Mouse (Mus musculus) liver, adult 2 months (tissue): ENCODE results near the gene Rtf1. TPM values are rescaled to one million over a fixed set of nuclear protein-coding genes. Genes with fewer than 3 reads are reported as not detected.

Experiments
- DNase-seq: peaks from one replicate; pipeline ENCODE4 v3.0.0-alpha.2; 2011; ENCODE audit warnings: low read depth, low spot score; ENCODE audit errors: extremely low read depth
- H3K27ac ChIP-seq: fragments of 200-500 bp; replicated peaks from 2 replicates; pipeline ENCODE4 v1.5.1; 2012; ENCODE audit warnings: low read depth, mild to moderate bottlenecking, control low read depth, inconsistent platforms, low read length; ENCODE audit not compliant: insufficient read depth
- H3K27me3 ChIP-seq: fragments of 200-500 bp; 2 replicates; pipeline ENCODE4 v1.6.1; 2012; ENCODE audit warnings: mild to moderate bottlenecking, moderate library complexity, low read length, inconsistent platforms; ENCODE audit not compliant: control insufficient read depth, insufficient read depth
- H3K36me3 ChIP-seq: fragments of 200-500 bp; 2 replicates; pipeline ENCODE4 v1.6.1; 2012; ENCODE audit warnings: low read length, inconsistent platforms; ENCODE audit not compliant: control insufficient read depth, insufficient read depth
- H3K4me1 ChIP-seq: fragments of 200-500 bp; 2 replicates; pipeline ENCODE4 v1.6.1; 2011; ENCODE audit warnings: low read length; ENCODE audit not compliant: control insufficient read depth, insufficient read depth
- H3K4me3 ChIP-seq: fragments of 200-500 bp; 2 replicates; pipeline ENCODE4 v1.5.1; 2011; ENCODE audit warnings: low read depth, mild to moderate bottlenecking, control low read depth, low read length, moderate library complexity; ENCODE audit not compliant: insufficient read depth
- H3K79me2 ChIP-seq: fragments of 200-500 bp; 2 replicates; pipeline ENCODE4 v1.6.1; 2012; ENCODE audit warnings: inconsistent platforms, mild to moderate bottlenecking, low read length, moderate library complexity; ENCODE audit not compliant: control insufficient read depth, insufficient read depth
- H3K9ac ChIP-seq: fragments of 200-500 bp; 2 replicates; pipeline ENCODE4 v1.6.1; 2012; ENCODE audit warnings: low read depth, mild to moderate bottlenecking, control low read depth, inconsistent platforms, low read length
- CTCF ChIP-seq: fragments of 200-500 bp; IDR thresholded peaks from 2 replicates; pipeline ENCODE4 v1.5.1; 2011; ENCODE audit warnings: low read depth, low read length, control low read depth
- POLR2A ChIP-seq: fragments of 200-500 bp; IDR thresholded peaks from 2 replicates; pipeline ENCODE4 v1.6.1; 2011; ENCODE audit warnings: low read length, control low read depth; ENCODE audit not compliant: insufficient read depth; ENCODE audit errors: extremely low read depth
- WGBS: fragments of 180-500 bp; shearing (Covaris S2); methylation state at CpG from one replicate; pipeline ENCODE4 v1.1.7; 2018; 5-methylcytosine and 5-hydroxymethylcytosine counted together
- polyA plus RNA-seq: library from polyadenylated mRNA; depleted of rRNA; stranded (reverse); fragments of >200 nt; gene quantifications from 2 replicates; pipeline ENCODE4 v1.2.3, GENCODE M21; 2012
- total RNA-seq: library from RNA; depleted of rRNA; stranded (reverse); fragments of >200 nt; gene quantifications from 2 replicates; pipeline ENCODE4 v1.2.3, GENCODE M21; 2014

Gene Rtf1
- total and polyA plus RNA-seq, 2 experiments, result 5.2 to 5.4 TPM

GRCm38 (mm10) chr2:119744163-119745111, 69.6 kb downstream of the Rtf1 start:
- Histone ChIP-seq H3K4me3 (peak overlapping the region; percentile 28; the same call in 1 of the 2 replicates), H3K79me2 (no peaks in the 10 kb centered on the region), H3K9ac (peak overlapping the region; percentile 29; the same call in 1 of the 2 replicates), H3K27ac (no peak overlapping the region), H3K36me3 (no peaks in the 10 kb centered on the region), H3K27me3 (peaks cover 8% of the 10 kb centered on the region), H3K4me1 (peaks cover 14% of the 10 kb centered on the region; the same call in 1 of the 2 replicates)
- no peak for TF ChIP-seq CTCF
- no peak for TF ChIP-seq POLR2A
- WGBS, result 9% methylated on average over 46 of the region's 46 CpGs
- DNase-seq, result peak; percentile 61

GRCm38 (mm10) chr2:119745281-119745680, 70.4 kb downstream of the Rtf1 start:
- TF ChIP-seq POLR2A (no peak), CTCF (peak; percentile 37)
- H3K4me3 ChIP-seq, result no peak overlapping the region
- peaks cover 14% of the 10 kb centered on the region; the same call in 1 of the 2 replicates for H3K4me1 ChIP-seq
- H3K36me3 ChIP-seq, result no peaks in the 10 kb centered on the region
- no peak overlapping the region for H3K27ac ChIP-seq
- H3K27me3 ChIP-seq, result peaks cover 8% of the 10 kb centered on the region
- no peak overlapping the region for H3K9ac ChIP-seq
- WGBS, result 10% methylated on average over 1 of the region's 1 CpGs
- DNase-seq, result peak; percentile 18
- no peaks in the 10 kb centered on the region for H3K79me2 ChIP-seq

- no peaks in the 10 kb centered on the region for H3K79me2 ChIP-seq
- H3K27ac ChIP-seq, result no peak overlapping the region
- TF ChIP-seq POLR2A (no peak), CTCF (no peak)
- no peak overlapping the region for H3K9ac ChIP-seq
- 89% methylated on average over 7 of the region's 7 CpGs for WGBS
- peaks cover 12% of the 10 kb centered on the region; the same call in 1 of the 2 replicates for H3K4me1 ChIP-seq
- no peaks in the 10 kb centered on the region for H3K36me3 ChIP-seq
- no peak for DNase-seq
- peaks cover 8% of the 10 kb centered on the region for H3K27me3 ChIP-seq
- H3K4me3 ChIP-seq, result no peak overlapping the region
Measured at GRCm38 (mm10) chr2:119747554-119747953, 72.7 kb downstream of the Rtf1 start.

GRCm38 (mm10) chr2:119749260-119749659, 74.4 kb downstream of the Rtf1 start:
- H3K4me1 ChIP-seq, result peaks cover 3% of the 10 kb centered on the region; the same call in 1 of the 2 replicates
- H3K4me3 ChIP-seq, result no peak overlapping the region
- H3K36me3 ChIP-seq, result no peaks in the 10 kb centered on the region
- no peaks in the 10 kb centered on the region for H3K27me3 ChIP-seq
- no peak for DNase-seq
- no peak for TF ChIP-seq POLR2A
- H3K27ac ChIP-seq, result no peak overlapping the region
- whole genome bisulfite sequencing, result 89% methylated on average over 13 of the region's 13 CpGs
- H3K79me2 ChIP-seq, result no peaks in the 10 kb centered on the region
- H3K9ac ChIP-seq, result no peak overlapping the region

GRCm38 (mm10) chr2:119757601-119758100, 82.8 kb downstream of the Rtf1 start:
- WGBS, result 6% methylated on average over 31 of the region's 31 CpGs
- H3K4me3 ChIP-seq, result peak overlapping the region; percentile 61; the same call in 1 of the 2 replicates
- no peaks in the 10 kb centered on the region for H3K36me3 ChIP-seq
- H3K27ac ChIP-seq, result no peak overlapping the region
- no peak for TF ChIP-seq CTCF
- TF ChIP-seq POLR2A, result no peak
- peak; percentile 15 for DNase-seq
- H3K27me3 ChIP-seq, result peaks cover 11% of the 10 kb centered on the region
- H3K79me2 ChIP-seq, result no peaks in the 10 kb centered on the region
- H3K9ac ChIP-seq, result peak overlapping the region; percentile 66
- H3K4me1 ChIP-seq, result peaks cover 7% of the 10 kb centered on the region; the same call in 1 of the 2 replicates
